Mouse (Mus musculus) lung, adult 2 months (tissue): ENCODE results near the gene Ang5.
"Not testable (repeated sequence)": the region's sequence is repeated elsewhere in the genome, so short reads cannot be mapped to it uniquely, and the experiment has no call there.

Source experiments
- CTCF ChIP-seq: fragments of 200-500 bp; IDR thresholded peaks from 2 replicates; pipeline ENCODE4 v1.5.1; 2011; ENCODE audit warnings: mild to moderate bottlenecking, low read length, control low read depth; ENCODE audit not compliant: insufficient read depth
- POLR2A ChIP-seq: fragments of 200-500 bp; IDR thresholded peaks from 2 replicates; pipeline ENCODE4 v1.6.1; 2011; ENCODE audit warnings: low read depth, mild to moderate bottlenecking, control low read depth, low read length, borderline replicate concordance; ENCODE audit errors: extremely low read depth

DNA sequence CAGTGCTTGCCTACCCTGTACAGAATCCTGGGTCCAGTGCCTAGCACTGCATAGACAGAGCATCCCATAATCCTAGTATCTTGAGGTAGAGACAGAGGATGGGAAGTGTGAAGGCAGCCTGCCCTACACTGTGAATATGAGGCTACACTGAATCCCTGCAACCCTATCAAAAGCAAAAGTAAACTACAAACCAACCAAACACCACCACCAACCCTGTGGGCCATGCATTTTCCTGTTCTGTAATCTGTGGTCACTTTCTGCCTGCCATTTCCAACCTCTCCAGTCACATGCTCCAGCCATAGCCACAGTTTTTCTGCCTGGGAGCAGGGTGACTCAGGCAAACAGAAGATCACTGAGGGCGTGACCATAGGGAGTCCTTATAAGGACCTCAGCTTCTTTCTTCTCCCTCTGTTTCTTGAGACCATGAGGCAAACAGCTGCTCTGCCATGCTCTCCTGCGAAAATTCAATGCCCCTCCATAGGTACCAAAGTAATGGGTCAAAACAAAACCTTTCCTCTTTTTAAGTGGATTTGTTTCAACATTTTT lies 41.7 kb downstream of the Ang5 start:
- not testable (repeated sequence) for TF ChIP-seq CTCF, POLR2A
